Mouse (Mus musculus) CH12.LX (cell line): ENCODE results near the gene Wnt10b.

Source experiments
- CTCF ChIP-seq, 2 experiments: IDR thresholded peaks in 1 of 2; conservative IDR thresholded peaks in 1 of 2; 2 replicates each; pipeline ENCODE4 v1.5.1; 2011 to 2012; ENCODE audit warnings: low read depth in 2 of 2, low read length in 2 of 2, improper control_type of control experiment in 1 of 2, inconsistent platforms in 1 of 2, mild to moderate bottlenecking in 1 of 2, moderate library complexity in 1 of 2
- E2F4 ChIP-seq: IDR thresholded peaks from 2 replicates; pipeline ENCODE4 v1.6.1; 2011; ENCODE audit warnings: low read depth, low read length, improper control_type of control experiment; ENCODE audit not compliant: insufficient replicate concordance
- EP300 ChIP-seq: IDR thresholded peaks from 2 replicates; pipeline ENCODE4 v1.6.1; 2011; ENCODE audit warnings: low read length, improper control_type of control experiment
- GABPA ChIP-seq: IDR thresholded peaks from 2 replicates; pipeline ENCODE4 v1.6.1; 2012; ENCODE audit warnings: low read depth, low read length, improper control_type of control experiment, inconsistent platforms; ENCODE audit not compliant: insufficient replicate concordance
- MAFK ChIP-seq: IDR thresholded peaks from 2 replicates; pipeline ENCODE4 v1.6.1; 2011; ENCODE audit warnings: low read length, improper control_type of control experiment; ENCODE audit not compliant: insufficient replicate concordance
- MAX ChIP-seq: IDR thresholded peaks from 2 replicates; pipeline ENCODE4 v1.6.1; 2011; ENCODE audit warnings: low read length, improper control_type of control experiment
- POLR2A ChIP-seq: IDR thresholded peaks from 2 replicates; pipeline ENCODE4 v1.6.1; 2011; ENCODE audit warnings: low read depth, mild to moderate bottlenecking, improper control_type of control experiment, low read length
- POLR2AphosphoS2 ChIP-seq: IDR thresholded peaks from 2 replicates; pipeline ENCODE4 v1.6.1; 2011; ENCODE audit warnings: low read depth, low read length, improper control_type of control experiment
- SMC3 ChIP-seq: IDR thresholded peaks from 2 replicates; pipeline ENCODE4 v1.6.1; 2011; ENCODE audit warnings: low read depth, low read length, improper control_type of control experiment
- ZKSCAN1 ChIP-seq: IDR thresholded peaks from 2 replicates; pipeline ENCODE4 v1.6.1; 2012; ENCODE audit warnings: low read depth, inconsistent platforms, low read length, improper control_type of control experiment, borderline replicate concordance

GRCm38 (mm10) chr15:98798903-98799302 is 21.0 kb upstream of the Wnt10b start:
- TF ChIP-seq EP300 (no peak), POLR2A (no peak), MAX (0 out of 2 replicates have a peak, but pooled peaks have one; percentile 1), CTCF (conservative IDR thresholded peaks at IDR 0.05 in 1 of 2, IDR thresholded peaks at IDR 0.05 in 1 of 2; ENCODE audit: low read depth in 2 of 2, low read length in 2 of 2) (no peak), GABPA (no peak), ZKSCAN1 (no peak), POLR2AphosphoS2 (no peak), MAFK (no peak), SMC3 (no peak), E2F4 (no peak)
